Mouse (Mus musculus) liver, adult 2 months (tissue): ENCODE data around the gene Sox18.

ENCODE experiments used
- CTCF ChIP-seq: fragments of 200-500 bp; IDR thresholded peaks from 2 replicates; pipeline ENCODE4 v1.5.1; 2011; ENCODE audit warnings: low read depth, low read length, control low read depth
- POLR2A ChIP-seq: fragments of 200-500 bp; IDR thresholded peaks from 2 replicates; pipeline ENCODE4 v1.6.1; 2011; ENCODE audit warnings: low read length, control low read depth; ENCODE audit not compliant: insufficient read depth; ENCODE audit errors: extremely low read depth

DNA sequence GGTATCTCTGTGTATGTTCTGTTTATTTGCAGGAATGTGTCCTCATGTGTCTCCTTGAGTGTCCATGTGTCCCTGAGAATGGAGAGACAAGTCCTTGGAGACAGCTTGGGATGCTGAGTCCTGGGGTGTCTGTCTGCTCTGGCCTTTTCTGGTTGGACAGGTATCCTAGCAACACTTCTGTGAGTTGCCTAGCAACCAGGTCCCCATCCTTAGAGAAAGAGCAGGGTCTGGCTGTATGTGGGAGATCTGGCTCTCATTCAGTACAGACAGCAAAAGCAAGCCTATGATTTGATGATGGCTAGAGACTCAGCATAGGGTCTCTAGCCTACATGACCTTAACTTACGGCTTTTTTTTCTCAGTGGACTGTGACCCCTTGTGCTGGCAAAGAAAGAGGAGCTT, 42.3 kb upstream of the Sox18 start:
- TF ChIP-seq POLR2A = no peak
- TF ChIP-seq CTCF = no peak
